Mouse (Mus musculus) cerebellum, postnatal 10 days (tissue): ENCODE results near the gene Olr1.
A peak's percentile ranks its signal among the peaks of the same experiment; 100 is the strongest.

ENCODE experiments used
- DNase-seq, 2 experiments: peaks; one replicate each; pipeline ENCODE4 v3.0.0; 2021; ENCODE audit warnings: mixed read lengths in 2 of 2

The Olr1 gene

GRCm38 (mm10) chr6:129507024-129507423, at the start of gene Olr1:
Gene Olr1 (minus strand): TSS chr6:129507165.
- DNase-seq, result no peak

DNA sequence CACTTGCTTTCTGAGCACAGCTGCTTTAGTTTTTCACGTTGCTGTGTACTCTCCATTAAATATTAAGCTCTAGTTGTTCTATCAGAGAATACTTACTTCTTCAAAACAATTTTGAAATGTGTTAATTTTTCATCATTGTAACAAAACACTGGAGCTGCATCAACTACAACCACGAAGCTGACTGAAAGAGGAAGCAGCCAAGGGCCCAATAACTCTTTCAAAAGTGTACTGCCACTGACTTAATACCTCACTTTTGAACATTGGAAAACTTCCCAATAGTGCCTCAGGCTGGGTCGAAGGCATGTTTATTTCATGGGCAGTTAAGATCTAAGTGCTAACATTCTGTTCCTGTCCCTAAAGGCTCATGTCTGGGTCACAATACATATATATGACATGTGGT, 41.0 kb upstream of the Olr1 start:
- DNase-seq, result no peak

DNA sequence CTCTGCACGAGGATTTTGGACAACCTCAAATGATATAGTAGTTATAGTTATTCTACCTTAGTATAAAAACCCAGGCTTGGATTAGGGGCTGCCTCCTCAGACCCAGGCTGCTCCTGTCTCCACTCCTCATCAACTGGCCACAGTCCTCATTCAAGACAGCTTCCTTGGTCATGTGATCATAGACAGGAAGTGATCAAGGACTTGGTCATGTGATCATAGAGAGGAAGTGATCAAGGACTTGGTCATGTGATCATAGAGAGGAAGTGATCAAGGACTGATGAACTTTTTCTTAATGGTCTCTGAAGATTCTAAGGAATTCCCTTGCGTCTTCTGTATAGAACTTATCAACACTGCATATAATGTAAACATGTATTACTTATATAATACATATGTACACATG, 40.3 kb upstream of the Olr1 start:
- no peak for DNase-seq

DNA sequence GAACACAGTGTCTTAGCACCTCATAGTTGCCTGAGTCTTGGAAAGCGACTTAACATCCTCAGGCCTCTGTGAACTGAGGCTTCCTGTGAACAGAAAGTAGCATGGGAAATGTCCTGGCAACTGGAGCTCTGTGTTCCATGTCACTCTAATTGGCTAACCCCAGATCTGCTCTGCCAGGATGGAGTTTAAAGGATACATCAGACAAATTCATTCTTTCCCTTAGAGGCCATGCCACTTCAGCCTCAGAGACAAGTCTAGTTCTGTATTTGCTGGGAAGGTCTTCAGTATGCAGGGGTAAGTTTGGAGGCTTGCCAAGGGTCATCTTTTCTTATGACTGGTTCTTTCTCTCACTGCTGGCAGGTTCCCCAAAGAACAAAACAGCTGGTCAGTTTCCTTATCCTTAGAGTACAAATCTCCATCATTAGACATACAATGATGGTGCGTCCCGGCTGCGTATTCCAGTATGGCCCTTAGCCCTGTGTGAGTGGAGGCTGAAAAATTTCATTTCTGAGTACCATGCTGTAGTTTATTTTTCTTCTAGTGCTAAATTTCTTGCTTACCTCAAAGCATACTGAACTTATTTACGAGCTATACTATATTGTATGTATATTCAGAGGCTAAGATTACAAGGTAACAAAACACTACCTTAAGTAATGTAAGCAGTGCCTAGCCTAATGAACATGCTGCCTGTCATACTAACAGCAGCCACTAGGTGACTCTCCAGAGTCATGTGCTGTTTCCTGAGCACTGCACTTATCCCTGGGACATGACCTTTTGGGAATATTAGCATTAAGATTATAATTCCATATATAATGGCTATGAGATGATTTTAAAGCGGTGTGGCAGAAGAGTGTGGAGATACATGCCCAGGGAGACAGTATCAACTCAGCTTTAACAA, 37.0 kb upstream of the Olr1 start:
- DNase-seq, result peak; percentile 82 to 87

- peak; percentile 6 to 15 for DNase-seq
Measured at GRCm38 (mm10) chr6:129542540-129542939, 35.6 kb upstream of the Olr1 start.

DNA sequence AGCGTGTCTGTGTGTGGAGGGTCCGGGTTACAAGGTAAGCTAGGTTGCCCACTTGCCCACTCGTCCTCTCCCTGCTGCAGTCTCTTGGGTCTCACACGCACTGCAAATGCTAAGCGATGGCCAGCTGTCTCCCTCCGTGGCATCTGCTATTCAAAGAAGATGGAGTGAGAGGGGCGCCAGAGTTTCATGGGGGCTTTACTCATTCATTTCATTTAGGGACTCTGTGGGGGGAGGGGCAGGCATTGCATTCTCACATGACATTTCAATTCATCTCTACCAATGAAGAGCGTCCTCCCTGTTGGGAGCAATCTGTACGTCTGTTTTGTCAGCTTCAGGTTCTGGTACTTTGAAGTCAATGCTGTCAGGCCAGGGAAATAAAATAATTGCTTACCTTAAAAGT, 35.0 kb upstream of the Olr1 start:
- DNase-seq, result peak; percentile 40 to 43

- DNase-seq, result no peak
Measured at GRCm38 (mm10) chr6:129538555-129538954, 31.6 kb upstream of the Olr1 start.

DNA sequence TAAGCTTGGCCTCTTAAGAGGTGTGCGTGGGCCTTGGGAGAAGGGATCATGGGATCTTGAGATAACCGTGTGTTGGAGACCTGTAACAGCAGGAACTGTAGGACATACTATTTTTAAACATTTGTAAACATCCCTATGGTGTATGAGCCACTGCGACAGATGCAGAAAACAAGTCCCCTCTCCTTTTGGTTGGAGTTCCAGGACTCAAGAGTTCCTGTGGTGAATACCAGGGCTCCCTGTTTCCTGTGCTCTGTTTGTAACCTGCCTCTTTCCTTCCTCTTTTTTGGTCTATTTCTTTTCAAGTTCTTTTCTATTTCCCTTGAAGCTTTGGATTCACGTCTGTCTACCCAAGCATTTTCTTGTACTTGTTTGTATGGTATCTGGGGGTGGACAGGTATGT, 28.8 kb upstream of the Olr1 start:
- no peak for DNase-seq

- DNase-seq, result peak in 1 of 2 experiments; percentile 5
Measured at GRCm38 (mm10) chr6:129534627-129535190, 27.7 kb upstream of the Olr1 start.

- peak; percentile 50 to 60 for DNase-seq
Measured at GRCm38 (mm10) chr6:129534057-129534456, 27.1 kb upstream of the Olr1 start.

DNA sequence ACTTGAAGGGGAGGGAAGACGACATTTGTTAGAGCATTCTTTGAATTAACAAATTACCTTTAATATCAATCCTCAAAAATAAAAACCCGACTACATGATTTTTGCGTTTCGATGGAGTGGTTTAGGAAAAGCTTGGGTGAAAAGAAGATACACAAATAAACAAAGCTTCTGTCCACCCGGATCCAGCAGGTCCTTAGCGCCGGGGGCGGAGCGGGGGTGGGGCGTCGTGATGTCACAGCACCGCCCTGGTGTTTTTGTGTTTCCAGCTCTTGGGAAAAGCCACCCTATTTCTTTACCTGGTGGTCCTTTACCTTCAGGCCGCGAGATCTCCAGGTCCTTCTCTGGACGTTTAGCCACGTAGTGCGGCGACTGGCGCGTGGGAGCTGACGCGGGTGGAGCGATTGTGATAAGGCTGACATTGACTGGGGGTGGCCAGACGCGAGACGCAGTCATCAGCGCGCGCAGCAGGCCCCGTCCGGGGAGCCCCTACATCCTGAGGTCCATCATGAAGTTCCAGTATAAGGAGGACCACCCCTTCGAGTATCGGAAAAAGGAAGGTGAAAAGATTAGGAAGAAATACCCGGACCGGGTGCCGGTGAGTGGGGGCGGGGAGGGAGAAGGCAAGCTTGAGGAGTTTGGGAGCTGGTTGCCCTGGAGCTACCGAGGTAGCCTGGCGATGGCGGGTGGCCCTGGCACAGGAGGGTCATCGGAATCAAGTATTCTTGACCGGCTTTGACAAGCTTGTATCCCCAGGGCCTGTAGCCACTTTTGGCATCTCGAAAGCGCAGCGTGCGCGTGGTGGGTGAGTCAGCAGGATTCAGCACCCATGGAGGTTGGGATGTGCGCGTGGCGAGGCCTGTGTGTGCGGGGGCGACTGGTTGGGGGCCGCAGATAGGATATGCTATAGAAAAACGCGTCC, 26.2 kb upstream of the Olr1 start, which contains the start of gene Gabarapl1:
TSS of gene Gabarapl1 (plus strand) at position 219 of the 919 bp plus-strand sequence.
- DNase-seq, result peak; percentile 91

DNA sequence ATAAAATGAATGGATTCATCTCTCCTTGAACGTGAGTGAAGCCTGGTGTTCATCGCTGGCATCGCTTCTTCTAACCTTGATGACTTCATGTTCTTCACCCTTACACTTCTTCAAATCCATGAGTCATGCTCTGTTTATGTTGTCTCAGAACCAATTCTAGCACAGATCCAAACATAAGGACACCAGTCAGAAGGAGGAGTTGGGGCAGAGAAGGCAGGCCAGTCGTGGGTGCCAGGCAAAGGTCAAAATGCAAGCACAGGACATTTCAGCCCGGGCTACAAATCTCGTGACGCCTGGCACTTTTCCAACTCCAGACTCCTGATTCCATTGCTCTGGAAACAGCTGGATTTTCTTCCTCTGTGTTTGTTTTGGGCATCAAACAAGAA, 25.6 kb upstream of the Olr1 start:
- peak; percentile 69 to 78 for DNase-seq

DNA sequence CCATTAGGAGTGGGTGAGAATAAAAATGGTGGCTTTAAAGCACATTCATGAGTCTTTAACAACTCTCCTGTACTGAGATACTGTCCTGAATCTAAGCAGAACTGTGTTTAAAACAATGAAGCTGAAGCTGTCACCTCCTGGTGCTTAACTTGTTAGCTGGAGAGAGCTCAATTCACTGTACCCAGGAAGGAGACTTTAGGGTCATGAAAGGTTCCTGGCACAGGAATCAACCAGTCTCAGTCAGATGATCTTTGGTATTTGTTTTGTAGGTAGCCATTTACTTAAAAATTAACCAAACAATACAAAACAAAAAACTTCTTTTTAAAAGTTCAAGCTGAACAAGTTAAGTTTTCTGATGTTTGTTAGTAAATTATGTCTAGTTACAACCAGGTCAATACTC, 23.3 kb upstream of the Olr1 start:
- DNase-seq, result no peak

DNA sequence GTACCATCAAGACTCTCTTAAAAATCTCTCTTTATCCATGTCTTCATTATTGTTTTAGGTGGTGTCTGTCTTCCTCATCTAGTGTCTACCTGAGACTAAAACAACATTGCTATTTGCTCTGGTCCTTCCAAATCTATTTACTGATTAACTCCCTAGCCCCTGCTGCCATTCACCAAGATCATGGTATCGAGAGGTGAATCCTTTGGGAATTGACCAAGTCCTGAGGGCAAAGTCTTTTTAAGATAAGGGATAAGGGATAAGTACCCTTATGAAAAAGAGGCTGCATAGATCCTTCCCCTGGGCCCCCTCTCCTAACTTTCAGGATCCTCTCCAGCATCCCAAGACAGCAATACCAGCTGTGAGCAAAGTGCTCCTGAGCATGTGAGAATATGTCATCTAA, 22.6 kb upstream of the Olr1 start:
- DNase-seq, result no peak

DNA sequence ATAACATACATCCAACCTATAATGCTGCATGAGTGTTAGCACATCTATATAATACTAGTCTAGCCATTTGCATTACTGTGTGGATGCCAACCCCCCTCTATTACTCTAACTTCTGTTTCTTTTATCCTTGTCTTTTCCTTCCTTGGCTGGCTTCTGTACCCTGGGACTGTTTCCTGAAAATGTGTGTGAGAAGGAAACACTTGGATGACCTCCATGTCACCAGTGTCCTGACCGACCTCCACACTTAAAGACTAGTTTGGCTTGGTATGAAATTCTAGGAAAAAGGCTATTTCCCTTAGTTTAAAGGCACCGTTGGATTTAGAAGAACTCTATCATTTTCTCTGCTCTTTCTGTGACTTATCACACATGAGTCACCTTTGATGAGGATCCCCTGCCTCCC, 20.5 kb upstream of the Olr1 start:
- no peak for DNase-seq

- DNase-seq, result no peak
Measured at GRCm38 (mm10) chr6:129526069-129526468, 19.1 kb upstream of the Olr1 start.

GRCm38 (mm10) chr6:129517752-129518408, 10.9 kb upstream of the Olr1 start:
- peak; percentile 55 to 76 for DNase-seq

GRCm38 (mm10) chr6:129516388-129516787, 9.4 kb upstream of the Olr1 start:
- no peak for DNase-seq

GRCm38 (mm10) chr6:129515068-129515467, 8.1 kb upstream of the Olr1 start:
- DNase-seq, result no peak

GRCm38 (mm10) chr6:129514376-129514775, 7.4 kb upstream of the Olr1 start:
- DNase-seq, result no peak

DNA sequence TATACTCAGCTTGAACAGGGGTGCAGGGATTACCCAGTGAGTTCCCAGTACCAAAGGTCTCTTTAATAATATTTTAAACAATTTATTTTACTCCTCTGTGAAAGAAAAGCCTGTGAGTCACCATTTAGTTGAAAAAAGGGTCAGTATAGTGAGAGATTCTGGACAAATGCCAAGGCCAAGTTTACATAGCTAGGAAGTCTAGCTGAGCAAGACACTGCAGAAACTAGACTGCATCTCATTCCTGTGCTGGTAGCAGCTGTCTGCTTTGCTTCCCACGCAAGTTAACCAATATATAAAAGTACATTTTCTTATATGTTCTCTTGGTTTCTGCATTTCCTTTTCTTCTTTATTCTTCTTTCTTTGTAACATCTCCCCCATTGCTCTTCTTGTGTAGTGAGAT, 6.4 kb upstream of the Olr1 start:
- peak in 1 of 2 experiments; percentile 4 for DNase-seq

DNA sequence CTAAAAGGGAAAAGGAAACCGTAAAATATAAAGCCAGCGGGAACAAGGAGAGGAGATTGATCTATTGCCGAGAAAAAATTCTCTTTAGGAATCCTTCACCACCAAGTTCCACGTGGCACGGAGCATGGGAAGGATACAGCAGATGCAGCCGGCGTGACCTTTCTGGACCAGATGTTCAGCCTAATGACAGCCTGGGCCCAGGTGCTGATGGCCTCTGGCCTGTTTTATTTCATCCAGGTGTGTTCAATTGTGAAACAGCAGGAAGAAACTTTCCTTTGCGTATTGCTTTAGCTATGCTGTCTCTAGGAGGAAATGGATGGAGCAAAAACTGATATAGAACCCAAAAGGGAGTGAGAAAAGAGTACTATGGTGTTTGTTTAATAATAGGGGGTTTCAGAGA, 5.9 kb upstream of the Olr1 start:
- DNase-seq, result no peak

DNA sequence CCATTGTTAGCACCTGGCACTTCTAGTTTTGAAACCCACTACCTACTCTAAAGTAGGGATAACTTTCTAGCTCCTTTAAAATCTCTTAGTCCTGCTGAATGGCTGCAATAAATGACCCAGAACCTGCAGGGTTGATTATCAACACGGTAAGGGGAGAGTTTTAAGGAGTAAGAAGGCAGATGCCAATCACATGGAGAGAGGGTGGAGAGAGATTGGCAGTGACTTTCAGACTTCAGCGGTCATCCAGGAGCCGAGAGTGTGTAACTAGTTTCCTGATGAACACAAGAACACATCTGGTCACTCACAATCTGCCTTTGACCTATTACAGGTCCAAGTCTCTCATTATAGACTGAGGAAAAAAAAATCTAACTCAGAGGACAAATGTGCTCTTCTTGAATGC, 5.4 kb upstream of the Olr1 start, which contains the start of gene Tmem52b:
TSS of gene Tmem52b (plus strand) at position 189 of the 400 bp plus-strand sequence.
- no peak for DNase-seq
